Mouse (Mus musculus): Measurements from ENCODE around the gene Gm20388.

- TF ChIP-seq CTCF (IDR thresholded peaks at IDR 0.05; ENCODE audit: control insufficient read depth, insufficient read depth, low read length) (no peak), POLR2A (IDR thresholded peaks at IDR 0.05; ENCODE audit: borderline replicate concordance, control insufficient read depth, low read depth, low read length) (no peak)
These were observed 3270.8 kb downstream of the Gm20388 start for GRCm38 (mm10) chr8:123181391-123181790.

Data from bone marrow, adult 2 months (tissue).